Mouse (Mus musculus): Measurements from ENCODE around the gene Pik3cg.

GRCm38 (mm10) chr12:32202583-32202982 lies 5.9 kb downstream of the Pik3cg start:
- TF ChIP-seq GATA1 (IDR thresholded peaks at IDR 0.05; ENCODE audit: low read length) = no peak
- no peak for TF ChIP-seq TAL1 (IDR thresholded peaks at IDR 0.05; ENCODE audit: low read length)
